Mouse (Mus musculus): Measurements from ENCODE around the gene Mfap1a. TPM values are rescaled to one million over a fixed set of nuclear protein-coding genes. Genes with fewer than 3 reads are reported as not detected.
"Not testable (repeated sequence)": the region's sequence is repeated elsewhere in the genome, so short reads cannot be mapped to it uniquely, and the experiment has no call there.

Gene Mfap1a
- 32.5 and 34.1 TPM in 2 replicates for total RNA-seq (2014; fragmentation: Nextera tagmentation)
- 54.2 and 57.1 TPM in 2 replicates for total RNA-seq (2017)
- polyA plus RNA-seq (2012), result 6.7 and 11.1 TPM in 2 replicates

GRCm38 (mm10) chr2:121505942-121506882, at the start of gene Mfap1a, which contains the start of gene Wdr76:
Mfap1a (minus strand) TSS chr2:121506665.
Wdr76 (plus strand) TSS chr2:121506723.
- DNase-seq (ENCODE audit: low spot score) (peak; percentile 75), ATAC-seq (ENCODE audit: extremely low read depth, insufficient number of reproducible peaks, low FRiP score, poor library complexity, severe bottlenecking) (peak; percentile 87)
- Histone ChIP-seq H3K4me3 (ENCODE audit: low read depth, low read length) (peak within 1 kb of the TSS; percentile 75), H3K36me3 (replicated peaks) (peaks cover 38% of the 10 kb centered on the region), H3K4me1 (ENCODE audit: insufficient read depth, low read depth, low read length) (peaks cover 33% of the 10 kb centered on the region)
- not testable (repeated sequence) for H3K27me3 ChIP-seq (ENCODE audit: insufficient read depth, low read length); H3K9me3 ChIP-seq (replicated peaks)

- DNase-seq (ENCODE audit: low spot score), result no peak
- ATAC-seq (ENCODE audit: extremely low read depth, insufficient number of reproducible peaks, low FRiP score, poor library complexity, severe bottlenecking), result no peak
- H3K36me3 ChIP-seq (replicated peaks), result peaks cover 55% of the 10 kb centered on the region
- H3K4me1 ChIP-seq (ENCODE audit: insufficient read depth, low read depth, low read length), result peaks cover 22% of the 10 kb centered on the region
- no peaks in the 10 kb centered on the region for H3K27me3 ChIP-seq (ENCODE audit: insufficient read depth, low read length)
- TF ChIP-seq GATA2 (IDR thresholded peaks at IDR 0.05; ENCODE audit: borderline replicate concordance, low read depth, low read length), result no peak
- no peak for TF ChIP-seq CTCF (IDR thresholded peaks at IDR 0.05; ENCODE audit: low read depth, low read length)
- no peak for TF ChIP-seq POLR2AphosphoS5 (IDR thresholded peaks at IDR 0.05; ENCODE audit: insufficient replicate concordance, low read depth, low read length)
- no peak for TF ChIP-seq GATA1 (IDR thresholded peaks at IDR 0.05; ENCODE audit: borderline replicate concordance, low read length)
- TF ChIP-seq TAL1 (conservative IDR thresholded peaks at IDR 0.05; ENCODE audit: low read depth, low read length), result no peak
- H3K9me3 ChIP-seq (replicated peaks), result no peaks in the 10 kb centered on the region
- H3K4me3 ChIP-seq (ENCODE audit: low read depth, low read length), result no peak overlapping the region
Measured at GRCm38 (mm10) chr2:121551271-121551670, 44.8 kb upstream of the Mfap1a start.

- no peak overlapping the region for H3K4me3 ChIP-seq (ENCODE audit: low read depth, low read length)
- no peak for TF ChIP-seq TAL1 (conservative IDR thresholded peaks at IDR 0.05; ENCODE audit: low read depth, low read length)
- TF ChIP-seq GATA1 (IDR thresholded peaks at IDR 0.05; ENCODE audit: borderline replicate concordance, low read length), result no peak
- TF ChIP-seq GATA2 (IDR thresholded peaks at IDR 0.05; ENCODE audit: borderline replicate concordance, low read depth, low read length), result no peak
- TF ChIP-seq POLR2AphosphoS5 (IDR thresholded peaks at IDR 0.05; ENCODE audit: insufficient replicate concordance, low read depth, low read length), result no peak
- no peak for TF ChIP-seq CTCF (IDR thresholded peaks at IDR 0.05; ENCODE audit: low read depth, low read length)
- H3K9me3 ChIP-seq (replicated peaks), result no peaks in the 10 kb centered on the region
- H3K4me1 ChIP-seq (ENCODE audit: insufficient read depth, low read depth, low read length), result peaks cover 16% of the 10 kb centered on the region
- no peaks in the 10 kb centered on the region for H3K27me3 ChIP-seq (ENCODE audit: insufficient read depth, low read length)
- peaks cover 69% of the 10 kb centered on the region for H3K36me3 ChIP-seq (replicated peaks)
- DNase-seq (ENCODE audit: low spot score) (no peak), ATAC-seq (ENCODE audit: extremely low read depth, insufficient number of reproducible peaks, low FRiP score, poor library complexity, severe bottlenecking) (no peak)
Measured at GRCm38 (mm10) chr2:121549630-121550029, 43.2 kb upstream of the Mfap1a start.

- peaks cover 7% of the 10 kb centered on the region for H3K4me1 ChIP-seq (ENCODE audit: insufficient read depth, low read depth, low read length)
- ATAC-seq (ENCODE audit: extremely low read depth, insufficient number of reproducible peaks, low FRiP score, poor library complexity, severe bottlenecking), result no peak
- no peaks in the 10 kb centered on the region for H3K27me3 ChIP-seq (ENCODE audit: insufficient read depth, low read length)
- no peak for TF ChIP-seq CTCF (IDR thresholded peaks at IDR 0.05; ENCODE audit: low read depth, low read length)
- no peak for TF ChIP-seq GATA2 (IDR thresholded peaks at IDR 0.05; ENCODE audit: borderline replicate concordance, low read depth, low read length)
- no peak for TF ChIP-seq POLR2AphosphoS5 (IDR thresholded peaks at IDR 0.05; ENCODE audit: insufficient replicate concordance, low read depth, low read length)
- TF ChIP-seq TAL1 (conservative IDR thresholded peaks at IDR 0.05; ENCODE audit: low read depth, low read length), result no peak
- no peak for TF ChIP-seq GATA1 (IDR thresholded peaks at IDR 0.05; ENCODE audit: borderline replicate concordance, low read length)
- peaks cover 92% of the 10 kb centered on the region for H3K36me3 ChIP-seq (replicated peaks)
- H3K9me3 ChIP-seq (replicated peaks), result no peaks in the 10 kb centered on the region
- DNase-seq (ENCODE audit: low spot score), result no peak
- no peak overlapping the region for H3K4me3 ChIP-seq (ENCODE audit: low read depth, low read length)
Measured at GRCm38 (mm10) chr2:121544829-121545228, 38.4 kb upstream of the Mfap1a start.

GRCm38 (mm10) chr2:121525056-121525455, 18.6 kb upstream of the Mfap1a start:
- no peak for DNase-seq (ENCODE audit: low spot score)
- ATAC-seq (ENCODE audit: extremely low read depth, insufficient number of reproducible peaks, low FRiP score, poor library complexity, severe bottlenecking), result no peak
- H3K27me3 ChIP-seq (ENCODE audit: insufficient read depth, low read length), result no peaks in the 10 kb centered on the region
- H3K9me3 ChIP-seq (replicated peaks), result no peaks in the 10 kb centered on the region
- peaks cover 13% of the 10 kb centered on the region for H3K4me1 ChIP-seq (ENCODE audit: insufficient read depth, low read depth, low read length)
- H3K4me3 ChIP-seq (ENCODE audit: low read depth, low read length), result no peak overlapping the region
- TF ChIP-seq GATA2 (IDR thresholded peaks at IDR 0.05; ENCODE audit: borderline replicate concordance, low read depth, low read length) (no peak), POLR2AphosphoS5 (IDR thresholded peaks at IDR 0.05; ENCODE audit: insufficient replicate concordance, low read depth, low read length) (no peak), CTCF (IDR thresholded peaks at IDR 0.05; ENCODE audit: low read depth, low read length) (no peak), GATA1 (IDR thresholded peaks at IDR 0.05; ENCODE audit: borderline replicate concordance, low read length) (no peak), TAL1 (conservative IDR thresholded peaks at IDR 0.05; ENCODE audit: low read depth, low read length) (no peak)
- H3K36me3 ChIP-seq (replicated peaks), result peaks cover 52% of the 10 kb centered on the region

GRCm38 (mm10) chr2:121522830-121523229, 16.4 kb upstream of the Mfap1a start:
- DNase-seq (ENCODE audit: low spot score); H3K4me3 ChIP-seq (ENCODE audit: low read depth, low read length); H3K27me3 ChIP-seq (ENCODE audit: insufficient read depth, low read length); ATAC-seq (ENCODE audit: extremely low read depth, insufficient number of reproducible peaks, low FRiP score, poor library complexity, severe bottlenecking); H3K9me3 ChIP-seq (replicated peaks): not testable (repeated sequence)
- Histone ChIP-seq H3K36me3 (replicated peaks) (peaks cover 61% of the 10 kb centered on the region), H3K4me1 (ENCODE audit: insufficient read depth, low read depth, low read length) (peaks cover 13% of the 10 kb centered on the region)
